Mouse (Mus musculus) thymus, adult 2 months (tissue): Measurements from ENCODE around the gene Ppfia4. TPM values are rescaled to one million over a fixed set of nuclear protein-coding genes. Genes with fewer than 3 reads are reported as not detected.
"Not testable (repeated sequence)": the region's sequence is repeated elsewhere in the genome, so short reads cannot be mapped to it uniquely, and the experiment has no call there.

ENCODE experiments used
- DNase-seq: peaks from one replicate; pipeline ENCODE4 v3.0.0; 2021
- H3K27ac ChIP-seq: fragments of 200-500 bp; 2 replicates; pipeline ENCODE4 v1.5.1; 2012; ENCODE audit warnings: low read length, control low read depth; ENCODE audit not compliant: control insufficient read depth, insufficient read depth
- H3K27me3 ChIP-seq: fragments of 200-500 bp; 2 replicates; pipeline ENCODE4 v1.6.1; 2012; ENCODE audit warnings: mild to moderate bottlenecking, low read length, moderate library complexity, mixed read lengths; ENCODE audit not compliant: control insufficient read depth, insufficient read depth
- H3K36me3 ChIP-seq: fragments of 200-500 bp; 2 replicates; pipeline ENCODE4 v1.6.1; 2012; ENCODE audit warnings: mild to moderate bottlenecking, low read length, moderate library complexity; ENCODE audit not compliant: control insufficient read depth, insufficient read depth
- H3K4me1 ChIP-seq: fragments of 200-500 bp; replicated peaks from 2 replicates; pipeline ENCODE4 v1.6.1; 2012; ENCODE audit warnings: low read length; ENCODE audit not compliant: control insufficient read depth, insufficient read depth
- H3K4me3 ChIP-seq: fragments of 200-500 bp; 2 replicates; pipeline ENCODE4 v1.5.1; 2012; ENCODE audit warnings: mild to moderate bottlenecking, low read length, control low read depth, moderate library complexity; ENCODE audit not compliant: control insufficient read depth, insufficient read depth
- CTCF ChIP-seq: fragments of 200-500 bp; IDR thresholded peaks from 2 replicates; pipeline ENCODE4 v1.5.1; 2012; ENCODE audit warnings: mild to moderate bottlenecking, control low read depth, low read length, moderate library complexity, borderline replicate concordance; ENCODE audit not compliant: control insufficient read depth, poor library complexity, insufficient read depth; ENCODE audit errors: extremely low read depth
- POLR2A ChIP-seq: fragments of 200-500 bp; IDR thresholded peaks from 2 replicates; pipeline ENCODE4 v1.6.1; 2012; ENCODE audit warnings: mild to moderate bottlenecking, low read length, control low read depth, moderate library complexity; ENCODE audit not compliant: control insufficient read depth, poor library complexity, insufficient read depth; ENCODE audit errors: extremely low read depth
- WGBS: fragments of 180-500 bp; shearing (Covaris S2); methylation state at CpG from one replicate; pipeline ENCODE4 v1.1.7; 2018; 5-methylcytosine and 5-hydroxymethylcytosine counted together
- polyA plus RNA-seq: library from polyadenylated mRNA; depleted of rRNA; stranded (reverse); fragments of >200 nt; gene quantifications from 2 replicates; pipeline ENCODE4 v1.2.3, GENCODE M21; 2012; rRNA removed

Gene Ppfia4
- polyA plus RNA-seq, 1 experiment: 17.2 TPM

DNA sequence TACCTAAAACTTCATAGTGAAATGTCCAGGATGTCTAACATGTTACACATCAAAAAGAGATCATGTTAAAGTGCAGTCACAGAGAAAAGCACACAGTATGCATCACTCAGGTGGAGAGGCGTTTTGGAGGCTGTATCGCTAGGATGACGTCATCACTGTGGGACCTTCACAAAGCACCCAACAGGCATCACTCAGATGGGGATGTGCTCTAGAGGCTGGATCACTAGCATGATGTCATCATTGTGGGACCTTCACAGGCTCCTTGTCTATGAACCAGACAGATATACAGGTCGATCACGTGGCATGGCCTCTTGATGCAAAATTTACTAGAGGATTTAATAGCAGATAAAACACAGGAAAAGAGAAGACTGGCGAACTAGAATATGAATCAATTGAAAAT, 68.4 kb downstream of the Ppfia4 start:
- H3K36me3 ChIP-seq: no peaks in the 10 kb centered on the region
- H3K27ac ChIP-seq: no peak overlapping the region
- 96% methylated on average over 6 of the region's 6 CpGs for WGBS
- TF ChIP-seq POLR2A (no peak), CTCF (no peak)
- no peaks in the 10 kb centered on the region for H3K4me1 ChIP-seq
- H3K4me3 ChIP-seq: no peak overlapping the region
- DNase-seq: no peak
- H3K27me3 ChIP-seq: no peaks in the 10 kb centered on the region

- not testable (repeated sequence) for H3K4me1 ChIP-seq, H3K27me3 ChIP-seq, H3K36me3 ChIP-seq, H3K4me3 ChIP-seq, H3K27ac ChIP-seq, DNase-seq
- 82% methylated on average over 1 of the region's 1 CpGs for WGBS
Observed at GRCm38 (mm10) chr1:134249681-134250080, 83.0 kb downstream of the Ppfia4 start.

Other genes starting within 250 kb of the Ppfia4 start
- gene Chit1, start 221.7 kb downstream of the Ppfia4 start, polyA plus RNA-seq: 0.54 and 0.78 TPM in 2 replicates
- 9.0 and 9.5 TPM in 2 replicates for gene Chil1, start 150.8 kb downstream of the Ppfia4 start, polyA plus RNA-seq
- 0.33 and 0.35 TPM in 2 replicates for gene Mybph, start 139.5 kb downstream of the Ppfia4 start, polyA plus RNA-seq
- 6.2 and 6.3 TPM in 2 replicates for gene Adora1, start 97.5 kb downstream of the Ppfia4 start, polyA plus RNA-seq
- gene Myog, start 42.9 kb downstream of the Ppfia4 start, polyA plus RNA-seq: 0.34 and 0.43 TPM in 2 replicates
- 85.4 and 98.5 TPM in 2 replicates for gene Tmem183a, start 29.1 kb upstream of the Ppfia4 start, polyA plus RNA-seq
- not detected in 2 replicates for gene 4933406M09Rik, start 53.0 kb upstream of the Ppfia4 start, polyA plus RNA-seq
- 44.9 and 47.2 TPM in 2 replicates for gene Cyb5r1, start 72.6 kb upstream of the Ppfia4 start, polyA plus RNA-seq
- gene Adipor1, start 82.5 kb upstream of the Ppfia4 start, polyA plus RNA-seq: 92.2 and 94.0 TPM in 2 replicates
- 7.7 and 7.9 TPM in 2 replicates for gene Klhl12, start 122.6 kb upstream of the Ppfia4 start, polyA plus RNA-seq
- gene Rabif, start 161.7 kb upstream of the Ppfia4 start, polyA plus RNA-seq: 24.8 and 25.0 TPM in 2 replicates
- gene Mgat4e, start 216.8 kb upstream of the Ppfia4 start, polyA plus RNA-seq: not detected in 2 replicates
- gene Kdm5b, start 227.2 kb upstream of the Ppfia4 start, polyA plus RNA-seq: 26.7 and 36.4 TPM in 2 replicates